Mouse (Mus musculus): Measurements from ENCODE around the gene Gpr139.

The Gpr139 gene

GRCm38 (mm10) chr7:119184341-119185143 is at the start of gene Gpr139:
Gene Gpr139 (minus strand): TSS chr7:119184603.
- DNase-seq (ENCODE audit: low read depth, low spot score), result no peak

- no peak for DNase-seq (ENCODE audit: low read depth, low spot score)
Measured at GRCm38 (mm10) chr7:119230971-119231370, 46.6 kb upstream of the Gpr139 start.

GRCm38 (mm10) chr7:119222706-119223105 is 38.3 kb upstream of the Gpr139 start:
- DNase-seq (ENCODE audit: low read depth, low spot score), result no peak

GRCm38 (mm10) chr7:119219121-119219520 is 34.7 kb upstream of the Gpr139 start:
- DNase-seq (ENCODE audit: low read depth, low spot score), result no peak

- no peak for DNase-seq (ENCODE audit: low read depth, low spot score)
Measured at GRCm38 (mm10) chr7:119207251-119207650, 22.8 kb upstream of the Gpr139 start.

GRCm38 (mm10) chr7:119186374-119186773 is 2.0 kb upstream of the Gpr139 start:
- peak; percentile 8 for DNase-seq (ENCODE audit: low read depth, low spot score)

- no peak for DNase-seq (ENCODE audit: low read depth, low spot score)
Measured at GRCm38 (mm10) chr7:119185181-119185940, 958 bp upstream of the Gpr139 start.

- DNase-seq (ENCODE audit: low read depth, low spot score), result no peak
Measured at GRCm38 (mm10) chr7:119181053-119181452, 3.4 kb downstream of the Gpr139 start.

GRCm38 (mm10) chr7:119160015-119160414 is 24.4 kb downstream of the Gpr139 start:
- no peak for DNase-seq (ENCODE audit: low read depth, low spot score)

- DNase-seq (ENCODE audit: low read depth, low spot score), result no peak
Measured at GRCm38 (mm10) chr7:119111771-119112170, 72.6 kb downstream of the Gpr139 start.

GRCm38 (mm10) chr7:119105878-119106277 is 78.5 kb downstream of the Gpr139 start:
- no peak for DNase-seq (ENCODE audit: low read depth, low spot score)

GRCm38 (mm10) chr7:119096583-119096982 is 87.8 kb downstream of the Gpr139 start:
- no peak for DNase-seq (ENCODE audit: low read depth, low spot score)
